Mouse (Mus musculus) adipocyte (in vitro differentiated cells): ENCODE data around the gene Atf3.

Source experiments
- DNase-seq: peaks from one replicate; pipeline ENCODE4 v3.0.0-alpha.2; 2016; ENCODE audit warnings: low spot score

Gene Atf3

GRCm38 (mm10) chr1:191217939-191218338 lies at the start of gene Atf3:
Gene Atf3, minus strand, starts transcription at chr1:191218039.
- no peak for DNase-seq

DNA sequence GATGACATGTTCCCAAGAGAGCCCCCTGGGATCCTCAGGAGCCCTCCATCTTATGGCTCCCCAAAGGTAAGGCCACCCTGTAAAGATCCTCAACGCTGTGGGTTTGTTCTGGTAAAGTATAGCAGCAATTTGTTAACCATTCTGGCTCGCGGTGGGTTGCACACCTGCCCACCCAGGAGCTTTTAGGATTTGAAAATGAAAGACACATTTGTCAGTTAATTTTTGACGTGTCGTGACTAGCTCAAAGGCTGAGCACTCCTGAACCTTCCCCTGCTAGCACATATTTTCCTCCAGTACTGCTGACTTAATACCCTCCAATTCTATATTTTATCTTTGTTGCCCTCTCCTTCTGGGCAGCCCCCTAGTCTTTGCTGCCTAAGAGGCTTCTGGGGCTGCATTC lies 49.3 kb upstream of the Atf3 start:
- DNase-seq: no peak

DNA sequence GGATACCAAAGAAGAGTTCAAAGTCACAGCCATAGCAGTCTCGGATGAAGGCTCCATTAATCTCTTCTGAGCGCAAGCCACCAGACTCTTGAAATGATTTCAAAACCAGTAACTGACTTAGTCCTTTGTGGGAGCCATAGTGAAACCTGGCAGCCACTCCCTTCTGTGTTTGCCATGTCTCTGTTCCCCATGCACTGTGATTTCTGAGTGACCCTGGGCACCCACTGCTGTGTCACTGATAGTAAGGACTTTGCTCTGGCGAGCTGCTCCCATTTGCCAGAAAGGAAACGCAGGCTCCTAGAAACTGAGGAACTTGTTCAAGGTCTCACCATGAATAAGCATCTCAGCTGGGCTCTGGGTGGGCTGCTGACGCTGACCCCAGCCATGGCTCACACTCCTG lies 45.6 kb upstream of the Atf3 start:
- DNase-seq: no peak

- DNase-seq: no peak
These were observed 44.0 kb upstream of the Atf3 start for GRCm38 (mm10) chr1:191261861-191262260.

- no peak for DNase-seq
These were observed 41.8 kb upstream of the Atf3 start for GRCm38 (mm10) chr1:191259661-191260060.

GRCm38 (mm10) chr1:191259121-191259520 lies 41.3 kb upstream of the Atf3 start:
- DNase-seq: no peak

- DNase-seq: no peak
These were observed 40.7 kb upstream of the Atf3 start for GRCm38 (mm10) chr1:191258521-191258920.

- DNase-seq: no peak
These were observed 40.1 kb upstream of the Atf3 start for GRCm38 (mm10) chr1:191257981-191258380.

GRCm38 (mm10) chr1:191257351-191257771 lies 39.5 kb upstream of the Atf3 start:
- DNase-seq: no peak

DNA sequence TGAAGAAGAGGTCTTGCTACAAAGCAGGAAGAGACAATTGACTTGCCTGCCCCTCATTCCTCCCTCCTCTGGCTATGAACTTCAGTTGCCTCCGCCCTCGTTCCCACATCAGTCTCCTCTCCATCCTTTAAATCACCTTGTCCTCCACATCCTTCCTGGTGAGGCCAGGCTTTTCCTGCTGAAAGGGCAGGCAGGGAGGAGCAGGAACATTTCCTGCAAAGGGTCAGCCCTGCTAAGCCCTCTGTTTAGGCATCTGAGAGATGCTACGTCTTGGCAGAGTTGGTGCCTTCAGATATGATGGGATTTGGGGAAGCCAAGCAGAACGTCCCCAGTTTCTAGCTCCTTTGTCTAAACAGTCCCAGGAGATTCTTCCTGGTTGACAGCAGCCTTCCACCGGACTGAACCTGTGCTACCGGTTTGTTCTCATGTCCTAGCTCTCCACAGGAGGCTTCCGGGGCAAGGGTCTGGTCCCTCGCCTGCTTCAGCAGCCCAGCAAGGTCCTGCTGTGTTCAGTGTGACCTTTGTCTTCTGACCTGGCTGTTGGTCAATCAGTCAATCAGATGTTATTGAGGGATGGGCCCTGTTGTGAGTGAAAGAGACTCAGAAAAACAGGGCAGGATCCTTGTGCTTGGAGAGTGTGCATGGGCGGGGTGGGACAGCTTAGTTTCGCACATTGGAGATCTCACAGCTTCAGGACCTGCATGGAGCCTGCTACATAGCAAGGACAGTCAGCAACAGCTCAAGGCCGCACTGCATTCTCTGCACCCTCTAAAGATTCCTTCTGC lies 38.9 kb upstream of the Atf3 start:
- no peak for DNase-seq

DNA sequence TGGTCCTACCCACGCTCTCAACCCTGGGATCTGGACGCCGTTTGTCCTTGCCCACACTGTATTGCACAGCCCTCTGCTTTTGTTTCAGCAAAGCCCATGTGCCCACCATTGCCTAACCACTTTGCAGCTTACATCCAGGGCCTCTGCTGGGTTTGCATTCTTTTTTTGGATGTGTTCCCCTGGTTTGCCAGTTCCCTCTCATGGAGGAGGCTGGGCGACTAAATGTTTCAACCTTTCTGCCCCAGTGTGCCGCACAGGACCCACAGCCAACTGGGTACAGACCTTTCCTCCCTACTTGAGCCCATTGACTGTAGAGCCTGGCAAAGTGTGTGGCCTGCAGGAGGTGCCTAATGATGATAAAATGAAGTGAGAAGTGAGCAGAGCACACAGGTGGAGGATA lies 38.3 kb upstream of the Atf3 start:
- no peak for DNase-seq

GRCm38 (mm10) chr1:191254448-191254847 lies 36.6 kb upstream of the Atf3 start:
- DNase-seq: peak; percentile 89

DNA sequence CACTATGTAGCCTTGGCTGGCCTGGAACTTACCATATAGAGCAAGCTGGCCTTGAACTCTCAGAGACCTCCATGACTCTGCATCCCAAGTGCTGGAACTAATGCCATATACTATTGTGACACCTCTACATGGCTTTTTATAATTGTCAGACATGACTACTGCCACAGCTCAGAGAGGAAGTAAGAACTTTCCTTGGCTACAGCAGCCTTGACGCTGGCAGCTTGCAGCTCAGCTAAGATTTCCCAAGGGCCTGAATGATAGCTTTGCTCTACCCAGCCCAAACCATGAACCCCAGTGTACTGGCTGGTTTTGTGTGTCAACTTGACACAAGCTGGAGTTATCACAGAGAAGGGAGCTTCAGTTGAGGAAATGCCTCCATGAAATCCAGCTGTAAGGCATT lies 35.8 kb upstream of the Atf3 start:
- peak; percentile 58 for DNase-seq

- DNase-seq: no peak
These were observed 32.1 kb upstream of the Atf3 start for GRCm38 (mm10) chr1:191249975-191250374.

GRCm38 (mm10) chr1:191248423-191248822 lies 30.6 kb upstream of the Atf3 start:
- DNase-seq: no peak

- peak; percentile 28 for DNase-seq
These were observed 29.7 kb upstream of the Atf3 start for GRCm38 (mm10) chr1:191247561-191247960.

DNA sequence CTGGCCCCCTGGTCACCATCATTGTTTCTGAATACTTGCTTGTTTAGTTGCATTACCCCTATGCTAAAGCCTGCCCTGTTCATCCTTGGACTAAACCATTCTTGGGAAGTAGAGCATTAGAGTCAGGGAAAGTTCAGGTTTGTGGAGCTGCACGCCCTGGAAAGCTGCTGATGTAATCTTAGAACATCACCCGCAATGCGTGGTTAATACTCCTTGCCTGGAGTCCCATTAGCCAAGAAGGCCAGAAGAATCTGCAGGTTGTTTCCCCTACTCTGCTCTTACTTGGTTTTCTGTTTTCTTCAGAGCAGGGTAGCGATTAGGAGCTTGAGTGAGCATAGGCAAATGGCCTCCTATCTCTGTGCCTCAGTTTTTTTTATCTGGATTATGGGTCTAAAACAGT lies 26.0 kb upstream of the Atf3 start:
- no peak for DNase-seq

- DNase-seq: no peak
These were observed 24.3 kb upstream of the Atf3 start for GRCm38 (mm10) chr1:191242065-191242698.

DNA sequence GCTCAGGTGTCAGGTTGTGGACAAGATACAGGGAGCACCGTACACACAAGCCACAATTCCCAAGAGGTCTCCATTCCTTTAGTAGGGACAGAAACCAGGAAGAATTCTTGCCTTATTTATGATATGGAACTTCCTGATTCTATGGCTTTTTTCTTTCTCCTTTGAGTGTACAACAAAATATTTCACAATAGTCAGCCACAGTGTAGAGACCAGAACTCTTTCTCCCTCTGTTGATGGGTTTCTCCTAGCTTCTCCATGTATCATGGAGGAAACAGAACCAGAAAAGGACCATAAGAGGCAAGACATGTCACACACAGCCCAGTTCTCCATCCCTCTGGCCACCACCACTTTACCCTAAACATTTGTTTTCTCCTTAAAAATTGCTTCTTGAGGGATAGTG lies 23.7 kb upstream of the Atf3 start:
- no peak for DNase-seq

DNA sequence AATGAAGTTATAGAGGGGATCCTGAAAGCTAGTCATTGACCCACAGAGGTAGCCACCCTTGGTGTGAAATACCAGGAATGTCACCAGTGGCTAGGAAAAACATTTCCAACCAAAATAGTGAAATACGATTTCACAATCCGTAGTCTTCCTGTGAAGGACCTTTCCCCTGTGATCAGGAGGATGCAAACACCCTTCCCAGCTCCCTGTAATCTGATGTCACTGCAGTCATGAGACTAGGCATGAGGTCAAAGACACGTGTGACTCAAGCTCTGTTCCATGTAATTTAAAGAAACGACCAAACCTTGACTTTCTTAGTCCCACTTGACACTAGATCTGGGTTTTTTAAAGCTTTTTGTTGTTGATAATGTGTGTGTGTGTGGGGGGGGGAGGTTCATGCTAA lies 21.8 kb upstream of the Atf3 start:
- peak; percentile 42 for DNase-seq

DNA sequence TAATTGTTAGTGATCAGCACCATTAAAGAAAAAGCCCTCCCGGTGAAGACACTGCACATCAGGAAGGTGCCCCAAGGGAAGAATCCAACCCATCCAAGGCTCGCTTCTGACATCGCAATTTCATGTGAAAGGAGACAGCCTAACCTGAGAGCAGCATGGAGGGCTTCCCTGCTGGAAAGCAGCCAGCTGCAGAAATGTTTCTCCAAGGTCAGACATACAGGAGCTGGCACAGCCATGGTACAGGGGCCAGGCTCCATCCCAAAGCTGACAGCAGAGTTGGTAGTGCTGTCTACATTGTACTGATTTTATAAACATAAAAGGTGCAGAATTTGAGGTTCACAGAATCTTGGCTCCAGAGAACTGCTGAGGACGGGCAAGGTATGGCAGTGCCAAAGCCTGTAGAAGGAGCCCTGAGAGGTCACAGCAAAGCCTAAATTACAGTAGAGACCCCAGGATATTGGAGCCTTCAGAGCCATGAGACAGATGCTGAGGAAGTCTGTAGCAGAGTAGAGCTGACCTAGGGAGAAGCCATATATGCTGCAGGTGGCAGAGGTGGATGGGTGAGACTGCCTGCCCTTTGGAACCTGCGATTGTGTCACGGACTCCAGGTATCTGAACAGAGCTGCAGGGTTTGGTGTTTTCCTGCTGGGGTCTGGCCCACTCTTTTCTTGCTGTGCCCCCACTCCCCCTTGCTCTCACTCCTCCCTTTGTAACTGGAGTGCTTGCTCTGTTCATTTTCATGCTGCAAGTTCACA lies 18.1 kb upstream of the Atf3 start:
- DNase-seq: no peak

DNA sequence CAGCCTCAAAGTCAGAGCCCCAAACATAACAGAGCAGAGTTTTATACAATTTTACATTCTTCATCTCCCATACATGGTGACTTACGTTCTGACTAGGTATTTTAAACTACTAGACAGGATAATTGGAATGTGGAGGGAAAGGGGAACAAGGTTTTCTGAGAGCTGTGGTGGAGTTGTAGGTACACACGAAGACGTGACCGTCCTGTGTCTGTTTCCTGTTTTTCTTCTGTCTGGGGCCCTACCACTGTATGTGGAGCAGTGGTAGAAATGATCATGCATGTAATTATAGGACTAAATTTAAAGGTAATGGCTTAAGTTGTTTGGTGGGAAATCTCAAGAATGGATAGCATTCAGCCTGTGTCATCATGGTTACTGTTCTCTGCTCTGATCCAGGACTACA lies 17.0 kb upstream of the Atf3 start:
- DNase-seq: no peak

DNA sequence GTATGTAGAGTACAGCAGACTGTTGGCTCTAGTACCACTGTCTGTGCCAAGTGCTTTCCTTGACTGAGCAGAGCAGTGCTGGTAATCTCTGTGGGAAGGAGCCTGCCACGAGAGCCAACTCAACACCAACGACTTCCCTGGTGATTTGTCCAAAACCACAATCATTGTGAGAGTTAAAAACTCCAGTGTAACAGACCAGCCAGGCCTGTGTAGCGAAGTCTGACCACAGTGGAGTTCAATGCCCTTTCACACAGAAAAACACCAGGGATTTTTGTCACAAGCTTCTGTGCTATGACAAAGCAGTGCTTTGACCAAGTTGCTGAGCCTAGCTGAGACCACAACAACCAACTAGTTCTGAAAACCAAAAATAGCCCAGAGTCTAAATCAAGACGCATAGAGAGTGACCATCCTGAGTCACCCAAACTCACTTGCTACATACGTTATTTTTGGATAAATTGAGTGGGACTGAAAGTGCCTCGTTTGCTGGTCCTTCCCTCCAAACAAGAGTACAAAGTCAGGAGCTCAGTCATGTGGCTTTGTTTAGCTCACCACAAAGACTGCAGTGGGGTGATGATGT lies 12.6 kb upstream of the Atf3 start:
- DNase-seq: peak; percentile 60
